Mouse (Mus musculus) myocyte (in vitro differentiated cells): ENCODE data around the gene Smo.

ENCODE experiments used
- E2F4 ChIP-seq: IDR thresholded peaks from one replicate; pipeline ENCODE4 v1.6.1; 2011; ENCODE audit warnings: mild to moderate bottlenecking, control low read depth, moderate library complexity; ENCODE audit not compliant: insufficient read depth
- MAX ChIP-seq: IDR thresholded peaks from one replicate; pipeline ENCODE4 v1.6.1; 2011; ENCODE audit warnings: low read depth, mild to moderate bottlenecking, control low read depth
- MYOG ChIP-seq, 3 experiments: IDR thresholded peaks; one replicate each; pipeline ENCODE4 v1.6.1; 2011; ENCODE audit warnings: control low read depth in 2 of 3, low read depth in 2 of 3, mild to moderate bottlenecking in 2 of 3; ENCODE audit not compliant: insufficient read length in 2 of 3, control insufficient read depth in 1 of 3, insufficient read depth in 1 of 3
- POLR2A ChIP-seq: IDR thresholded peaks from one replicate; pipeline ENCODE4 v1.6.1; 2011; ENCODE audit warnings: low read depth, mild to moderate bottlenecking, control low read depth, moderate library complexity; ENCODE audit not compliant: insufficient read length
- REST ChIP-seq: IDR thresholded peaks from one replicate; pipeline ENCODE4 v1.6.1; 2011; ENCODE audit warnings: mild to moderate bottlenecking, control low read depth, moderate library complexity; ENCODE audit not compliant: insufficient read depth, insufficient read length
- TCF12 ChIP-seq: IDR thresholded peaks from one replicate; pipeline ENCODE4 v1.6.1; 2011; ENCODE audit warnings: mild to moderate bottlenecking, control low read depth; ENCODE audit not compliant: poor library complexity, insufficient read depth, severe bottlenecking
- USF1 ChIP-seq: IDR thresholded peaks from one replicate; pipeline ENCODE4 v1.6.1; 2011; ENCODE audit warnings: low read depth, mild to moderate bottlenecking, control low read depth, moderate library complexity

GRCm38 (mm10) chr6:29805381-29805780 is 70.1 kb downstream of the Smo start:
- TF ChIP-seq POLR2A (no peak), USF1 (no peak), E2F4 (no peak), TCF12 (no peak), MAX (no peak), MYOG (IDR thresholded peaks at IDR 0.05; ENCODE audit: control insufficient read depth in 1 of 3, insufficient read depth in 1 of 3, insufficient read length in 2 of 3, low read depth in 2 of 3) (no peak), REST (no peak)
